Mouse (Mus musculus) gastrocnemius, postnatal 25 days (tissue): Measurements from ENCODE around the gene Ncor2. TPM values are rescaled to one million over a fixed set of nuclear protein-coding genes. Genes with fewer than 3 reads are reported as not detected.

Source experiments
- DNase-seq: peaks from one replicate; pipeline ENCODE4 v3.0.0; 2022
- total RNA-seq, 2 experiments: library from RNA; stranded (reverse); gene quantifications; 1 replicate in 1 of 2; 2 replicates in 1 of 2; pipeline ENCODE4 v1.2.3; 2021

The Ncor2 gene
- total RNA-seq, 2 experiments from 2014 or later: 92.7 to 108 TPM

DNA sequence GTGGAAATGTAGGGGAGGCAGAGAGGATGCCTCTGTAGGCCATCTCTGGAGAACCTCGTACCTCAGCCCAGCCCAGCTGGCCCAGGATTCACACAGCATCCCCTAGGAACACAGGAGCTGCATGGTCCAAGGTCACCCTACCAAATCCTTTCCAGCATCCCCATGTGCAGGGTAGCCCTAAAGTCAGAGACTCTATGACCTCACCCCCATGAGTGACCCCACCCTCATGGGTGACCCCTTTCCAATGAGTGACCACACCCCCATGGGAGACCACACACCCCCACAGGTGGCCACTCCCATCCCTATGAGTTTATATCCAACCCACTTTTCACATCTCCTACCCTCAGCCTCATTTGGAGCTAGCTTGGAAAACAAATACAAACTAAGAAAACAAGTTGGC lies 51.1 kb downstream of the Ncor2 start:
- DNase-seq: no peak

DNA sequence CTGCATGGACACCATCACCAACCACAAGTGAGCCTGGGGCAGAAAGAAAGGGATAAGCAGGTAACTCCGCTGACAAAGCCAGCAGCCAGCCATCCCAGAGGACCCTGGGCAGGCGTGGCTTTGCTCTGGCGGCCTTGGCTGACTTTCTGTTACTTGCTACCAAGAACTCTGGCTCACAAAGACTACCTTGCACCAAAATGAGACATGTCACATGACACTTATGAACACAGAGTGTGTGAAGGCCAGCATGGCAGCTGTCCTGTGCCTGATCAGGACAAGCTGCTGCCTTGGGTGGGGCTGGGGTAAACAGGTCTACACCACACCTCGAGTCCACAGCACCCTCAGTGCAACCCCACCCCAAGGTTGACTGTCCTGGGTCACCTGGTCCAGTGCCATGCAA lies 51.6 kb downstream of the Ncor2 start:
- no peak for DNase-seq

DNA sequence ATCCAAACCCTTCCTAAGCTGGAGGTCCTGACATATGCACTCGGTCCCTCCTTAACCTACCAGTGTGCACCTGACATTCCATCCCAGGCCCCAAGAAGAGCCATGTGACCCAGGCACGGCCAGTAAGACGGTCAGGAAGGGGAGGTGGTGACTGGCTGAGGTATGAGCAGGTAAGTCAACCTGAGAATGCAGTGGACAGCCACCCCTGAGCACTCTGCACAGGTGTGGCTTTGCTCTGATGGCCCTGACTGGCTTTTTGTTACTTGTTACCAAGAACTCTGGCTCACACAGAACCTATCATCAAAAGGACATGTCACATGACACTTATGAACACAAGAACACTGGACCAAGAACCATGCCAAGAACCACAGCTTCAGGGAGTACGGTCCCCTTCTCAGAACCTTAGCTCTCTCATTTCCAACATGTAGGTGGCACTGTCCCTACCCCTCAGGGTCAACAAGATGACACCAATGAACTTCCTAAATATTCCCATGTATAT lies 53.0 kb downstream of the Ncor2 start:
- no peak for DNase-seq

DNA sequence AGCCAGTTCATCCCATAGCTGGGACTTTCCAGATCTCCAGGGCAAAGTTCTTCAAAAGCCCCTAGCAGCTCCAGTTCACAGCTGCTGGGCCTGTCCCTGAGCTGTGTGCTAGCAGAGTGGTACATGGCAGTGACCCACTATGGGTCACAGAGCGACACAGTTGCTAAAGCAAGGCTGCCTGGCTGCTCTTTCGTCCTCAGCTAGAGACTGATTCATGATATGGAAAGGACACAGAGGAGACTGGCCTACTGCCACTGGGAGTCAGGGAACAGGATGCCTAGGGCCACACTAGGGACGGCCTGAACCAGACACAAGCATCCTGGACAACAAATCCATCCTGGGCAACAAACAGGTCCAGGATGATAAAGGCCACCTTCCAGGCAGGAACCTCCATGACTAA lies 53.8 kb downstream of the Ncor2 start:
- no peak for DNase-seq

DNA sequence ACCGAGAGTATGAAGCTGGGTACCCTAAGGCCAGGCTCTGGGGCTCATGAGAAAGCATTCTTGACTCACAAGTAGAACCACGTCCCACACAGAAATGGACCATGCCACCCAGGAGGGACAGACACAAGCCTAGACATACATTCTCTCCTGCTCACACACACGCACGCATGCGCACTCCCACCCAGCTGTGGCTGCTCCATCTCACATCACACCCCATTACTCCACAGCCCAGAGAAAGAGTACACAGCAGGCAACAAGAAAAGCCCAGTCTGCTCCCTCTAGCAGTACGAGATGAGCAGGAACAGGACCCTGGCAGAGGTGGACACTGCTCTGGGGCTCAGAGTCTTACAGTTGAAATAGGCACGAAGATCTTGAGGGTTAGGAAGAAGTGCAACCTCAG lies 55.0 kb downstream of the Ncor2 start:
- DNase-seq: no peak

DNA sequence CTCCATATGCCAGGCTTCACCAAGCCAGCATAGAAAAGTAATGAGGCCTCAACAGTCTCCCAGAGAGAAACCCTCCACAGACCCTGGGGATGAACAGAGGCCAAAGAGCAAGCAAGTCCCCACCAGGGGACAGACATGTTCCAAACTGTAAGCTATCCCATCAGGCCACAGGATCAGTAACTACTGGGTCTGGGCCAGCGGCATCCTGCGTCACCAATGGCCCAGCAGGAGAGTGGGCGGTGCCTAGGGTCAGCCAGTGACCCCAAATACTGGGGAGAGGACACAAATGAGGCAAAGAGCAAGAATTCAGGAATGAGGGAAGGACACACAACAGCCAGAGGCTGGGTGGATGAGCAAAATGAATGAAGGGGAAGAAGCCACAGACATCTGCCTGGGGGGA lies 55.8 kb downstream of the Ncor2 start:
- no peak for DNase-seq

DNA sequence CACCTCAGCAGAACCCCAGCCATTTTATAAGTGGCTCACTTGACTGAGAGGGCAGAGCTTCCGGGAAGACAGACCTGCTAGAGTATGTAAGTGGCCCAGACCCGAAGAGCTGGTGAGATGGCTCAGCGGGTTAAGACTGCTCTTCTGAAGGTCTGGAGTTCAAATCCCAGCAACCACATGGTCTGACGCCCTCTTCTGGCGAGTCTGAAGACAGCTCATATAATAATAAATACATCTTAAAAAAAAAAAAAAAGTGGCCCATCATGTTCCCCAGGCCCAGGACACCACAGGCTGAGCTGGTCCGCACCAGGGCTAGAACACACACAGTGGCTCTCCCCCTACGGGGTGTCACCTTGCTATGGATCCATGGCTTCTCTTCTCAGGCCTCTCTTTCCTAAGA lies 56.5 kb downstream of the Ncor2 start:
- no peak for DNase-seq

DNA sequence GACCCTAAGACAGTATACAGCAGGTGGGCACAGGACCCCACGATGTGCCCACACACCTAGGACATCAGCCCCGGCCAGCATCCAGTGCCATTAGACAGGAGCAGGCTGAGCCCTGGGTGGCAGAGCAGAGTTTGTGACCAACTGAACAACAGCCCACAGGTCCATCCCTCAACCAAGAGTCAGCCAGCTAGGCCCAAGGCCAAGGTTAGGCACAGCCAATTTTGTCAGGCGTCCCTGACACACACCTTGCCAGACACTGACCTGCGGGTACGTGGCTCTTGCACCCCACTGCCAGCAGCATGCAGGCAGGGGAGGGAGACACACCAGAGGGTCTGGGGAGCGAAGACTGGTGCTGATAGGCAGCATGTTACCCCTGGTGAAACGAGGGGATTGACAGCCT lies 57.0 kb downstream of the Ncor2 start:
- no peak for DNase-seq

DNA sequence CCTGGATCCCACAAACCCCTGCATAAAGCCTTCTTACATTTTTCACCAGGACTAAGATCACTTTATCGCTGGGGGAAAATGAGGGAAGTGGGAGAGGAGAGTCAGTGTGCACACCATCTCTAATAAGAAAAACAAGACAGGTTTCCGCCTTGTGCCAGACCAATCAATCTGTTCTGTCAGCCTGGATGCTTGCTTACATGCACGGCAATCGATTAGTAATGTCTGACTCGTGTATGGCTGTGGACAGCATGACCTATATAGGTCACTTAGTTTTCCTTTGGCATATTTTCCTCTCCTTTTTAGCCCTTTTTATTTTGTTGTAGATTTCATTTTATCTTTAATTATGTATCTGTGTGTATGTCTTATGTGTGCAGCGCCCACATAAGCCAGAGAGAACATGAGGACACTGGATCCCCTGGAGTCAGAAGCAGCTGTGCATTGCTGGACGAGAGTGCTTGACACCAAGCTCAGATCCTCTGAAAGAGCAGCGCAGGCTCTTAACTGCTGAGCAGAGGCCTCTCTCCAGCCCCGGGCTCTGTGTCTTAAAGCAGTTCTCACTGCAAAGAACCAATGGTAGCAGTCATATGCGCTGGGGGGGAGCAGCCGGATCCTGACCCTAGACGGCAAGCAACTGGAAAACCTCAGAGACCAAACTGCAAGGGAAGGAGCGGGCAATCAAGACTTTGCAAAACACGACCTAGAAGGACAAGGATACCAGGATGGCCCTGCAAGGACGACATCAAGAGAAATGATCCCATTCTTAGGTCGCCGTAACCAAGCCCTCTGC lies 58.3 kb downstream of the Ncor2 start:
- no peak for DNase-seq

DNA sequence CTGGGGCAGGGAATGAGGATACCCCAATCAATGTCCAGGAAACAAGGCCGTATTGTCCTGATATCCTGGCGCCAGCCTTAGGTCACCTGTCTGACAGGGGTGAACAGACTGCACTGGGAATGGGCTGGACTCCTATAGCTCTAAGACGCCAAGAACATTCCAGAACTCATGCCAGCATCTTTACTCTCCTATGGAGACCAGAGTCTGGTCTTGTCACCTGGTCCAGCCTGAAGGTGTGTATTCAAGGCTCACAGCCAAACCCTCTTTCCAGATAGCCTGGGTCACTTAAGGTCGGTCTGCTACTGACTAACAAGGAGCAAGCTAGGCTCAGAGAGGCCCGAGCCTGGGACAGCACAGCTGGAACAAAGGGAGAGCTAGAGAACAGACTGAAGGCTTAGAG lies 61.8 kb downstream of the Ncor2 start:
- no peak for DNase-seq

DNA sequence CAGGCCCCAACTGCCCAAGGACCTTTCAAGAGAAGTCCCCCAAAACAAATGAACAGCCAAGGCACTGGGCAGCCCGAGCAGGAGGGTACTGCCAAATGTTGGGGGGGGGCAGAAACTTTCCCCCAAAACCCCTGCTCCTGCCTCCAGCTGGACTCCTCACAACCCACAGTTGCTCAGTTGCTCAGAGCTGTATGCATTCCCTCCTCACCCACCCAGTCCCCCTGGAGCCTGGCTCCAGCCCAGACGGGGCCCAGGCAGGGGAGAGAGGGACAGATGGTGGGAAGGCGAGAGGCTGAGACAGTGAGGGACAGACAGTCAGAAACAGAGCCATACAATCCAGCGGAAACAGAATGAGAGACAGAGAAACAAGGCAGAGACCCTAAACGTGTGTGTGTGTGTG lies 66.0 kb downstream of the Ncor2 start:
- no peak for DNase-seq

DNA sequence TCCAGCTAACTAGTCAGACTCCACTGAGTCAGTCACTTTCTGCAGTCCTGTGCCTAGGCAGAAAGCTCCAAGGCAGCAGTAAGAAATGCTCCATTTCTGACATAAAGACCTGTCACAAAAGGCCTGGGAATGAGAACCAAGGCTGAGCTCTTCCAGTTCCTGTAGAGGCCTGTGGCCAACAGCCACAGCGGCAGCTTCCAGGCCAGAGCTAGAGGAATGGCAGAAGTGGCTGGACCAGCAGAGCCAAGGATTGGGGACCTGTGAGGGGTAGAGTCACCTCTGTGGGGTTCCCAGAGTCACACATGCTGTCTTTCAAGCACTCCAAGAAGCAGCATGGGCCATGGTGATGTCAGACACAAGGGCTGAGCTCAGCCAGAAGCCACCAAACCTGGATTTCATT lies 66.4 kb downstream of the Ncor2 start:
- no peak for DNase-seq

DNA sequence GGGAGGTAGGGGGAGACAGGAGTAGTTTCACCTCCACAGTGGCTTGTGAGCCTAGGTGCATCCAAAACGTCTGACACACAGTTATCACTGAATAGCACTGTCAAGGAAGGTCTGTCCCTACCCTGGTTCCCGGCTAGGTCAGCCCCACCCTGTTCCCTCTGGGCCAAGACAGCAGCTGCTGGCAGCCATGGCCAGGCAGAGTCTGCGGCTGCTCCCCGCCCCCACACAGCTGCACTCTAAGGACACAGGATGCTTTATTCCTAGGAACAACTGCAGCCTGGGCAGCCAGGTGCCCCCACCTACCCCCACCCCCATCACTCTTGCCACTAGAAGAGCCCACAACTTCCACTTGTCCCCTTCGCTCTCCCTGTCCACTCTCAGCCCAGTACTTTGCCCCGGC lies 67.9 kb downstream of the Ncor2 start:
- DNase-seq: peak; percentile 78

DNA sequence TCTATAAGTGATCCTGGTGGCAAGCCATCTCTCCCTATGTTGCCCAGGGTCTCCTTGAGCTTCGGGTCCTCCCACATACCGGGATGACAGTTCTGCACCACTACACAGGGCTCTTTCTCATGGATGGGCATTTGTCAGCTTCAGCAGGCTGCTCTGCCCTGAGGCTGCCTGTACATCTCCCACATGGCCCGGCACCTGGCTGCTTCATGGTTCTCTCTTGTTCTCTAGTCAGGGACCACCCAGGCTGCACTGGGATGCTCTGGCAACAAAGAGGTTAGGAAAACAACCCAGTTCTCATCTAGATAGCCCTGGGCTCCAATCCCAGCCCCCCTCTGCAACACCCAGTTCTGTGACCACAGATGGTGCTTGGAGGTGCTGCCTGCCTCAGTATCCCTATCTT lies 68.3 kb downstream of the Ncor2 start:
- no peak for DNase-seq

DNA sequence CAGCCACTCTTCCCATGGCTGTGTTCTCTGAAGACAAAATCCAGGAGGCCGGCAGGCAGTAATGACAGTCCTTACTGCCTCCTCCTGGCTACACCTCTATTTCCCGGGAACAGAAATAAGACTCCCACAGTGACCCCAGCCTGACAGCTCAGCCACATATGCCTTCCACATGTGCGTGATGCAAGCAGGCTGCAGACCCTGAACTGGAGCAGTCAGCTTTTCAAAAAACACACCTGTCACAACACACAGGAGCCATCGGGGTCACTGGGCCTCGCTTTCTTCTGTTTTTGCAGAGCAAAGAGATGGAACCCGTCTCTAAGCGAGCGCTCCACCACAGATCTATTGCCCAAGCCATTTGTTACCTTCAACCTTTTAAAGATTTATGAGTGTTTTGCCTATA lies 68.8 kb downstream of the Ncor2 start:
- no peak for DNase-seq

DNA sequence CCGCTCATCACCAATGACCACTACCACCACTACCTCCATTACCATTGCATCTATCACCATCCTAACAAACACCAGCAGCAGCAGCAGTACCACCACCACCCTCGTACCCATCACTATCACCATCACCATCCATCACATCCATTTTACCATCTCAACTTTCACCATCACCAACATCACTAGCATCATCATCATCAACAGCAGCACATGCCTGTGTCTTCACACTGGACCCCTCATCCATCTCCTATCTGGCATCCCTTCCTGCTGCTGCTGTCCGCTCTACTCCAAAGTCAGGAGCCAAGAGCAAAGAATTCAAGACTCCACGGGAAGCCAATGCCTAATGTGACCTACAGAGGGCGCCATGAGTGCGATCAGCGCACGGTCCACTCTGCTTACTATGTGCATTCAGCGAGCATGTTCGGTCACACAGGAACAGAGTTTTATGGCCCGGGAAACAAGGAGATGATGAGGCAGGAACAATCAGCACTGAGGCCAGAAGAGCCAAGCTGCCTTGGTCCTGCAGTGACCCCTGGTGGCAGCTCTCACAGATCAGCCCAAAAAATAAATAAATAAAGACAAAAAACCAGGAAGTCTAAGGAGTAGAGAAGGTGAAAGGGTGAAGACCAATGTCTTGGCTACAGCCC lies 71.9 kb downstream of the Ncor2 start:
- peak; percentile 59 for DNase-seq

DNA sequence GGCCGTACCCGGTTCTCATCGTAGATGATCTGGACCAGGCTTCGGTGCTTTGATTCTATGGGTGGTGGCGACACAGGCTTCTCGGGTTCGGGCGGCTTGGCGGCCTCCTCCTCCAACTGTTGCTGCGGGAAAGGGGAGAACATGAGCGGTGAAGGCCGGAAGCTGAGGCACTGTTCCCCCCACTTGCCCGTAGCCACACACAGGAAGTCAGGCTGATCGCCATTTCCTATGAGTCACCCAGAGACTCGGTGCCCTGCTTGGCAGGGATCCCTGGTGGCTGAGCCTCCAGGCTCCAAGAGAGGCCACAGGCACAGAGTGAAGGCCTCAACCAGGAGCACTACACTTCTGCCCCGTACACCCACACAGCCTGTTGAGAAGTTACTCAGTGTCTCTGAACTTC lies 72.8 kb downstream of the Ncor2 start:
- DNase-seq: peak; percentile 59

DNA sequence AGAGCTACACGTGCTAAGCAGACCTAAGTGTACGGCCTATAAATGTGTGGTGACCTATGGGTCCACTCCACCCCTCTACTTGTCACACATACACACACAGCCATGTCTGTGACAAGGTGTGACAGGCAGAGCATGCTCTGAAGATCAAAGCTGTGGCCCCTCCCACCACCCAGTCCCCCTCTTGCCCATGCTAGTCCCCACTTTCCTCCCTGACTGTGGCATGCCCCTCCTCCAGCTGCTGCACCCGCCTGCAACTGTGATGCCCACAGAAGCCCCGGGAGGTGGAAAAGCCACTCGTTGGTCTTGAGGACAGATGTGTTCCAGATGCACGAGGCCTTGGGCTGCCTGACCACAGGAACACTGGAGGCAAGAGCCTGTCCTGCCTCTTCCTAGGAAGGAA lies 74.2 kb downstream of the Ncor2 start:
- DNase-seq: no peak

DNA sequence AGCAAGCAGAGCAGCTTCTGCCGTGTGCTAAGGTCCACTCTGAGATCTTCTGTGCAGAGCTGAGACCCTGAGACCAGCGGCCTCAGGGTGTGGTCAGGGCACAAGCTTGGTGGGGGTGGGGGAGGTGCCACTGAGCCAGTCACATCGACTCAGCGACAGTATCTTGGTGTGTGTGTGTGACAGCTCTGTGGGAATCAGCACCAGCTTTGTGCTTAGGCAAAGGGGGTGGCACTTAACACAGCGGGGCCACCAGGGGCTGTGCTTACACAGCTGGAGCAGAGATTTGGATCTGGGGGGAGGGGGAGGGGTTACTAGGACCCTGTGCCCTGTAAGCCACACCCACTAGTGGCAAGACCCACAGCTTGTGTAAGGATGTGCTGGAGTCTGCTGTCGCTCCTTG lies 75.6 kb downstream of the Ncor2 start:
- DNase-seq: no peak

DNA sequence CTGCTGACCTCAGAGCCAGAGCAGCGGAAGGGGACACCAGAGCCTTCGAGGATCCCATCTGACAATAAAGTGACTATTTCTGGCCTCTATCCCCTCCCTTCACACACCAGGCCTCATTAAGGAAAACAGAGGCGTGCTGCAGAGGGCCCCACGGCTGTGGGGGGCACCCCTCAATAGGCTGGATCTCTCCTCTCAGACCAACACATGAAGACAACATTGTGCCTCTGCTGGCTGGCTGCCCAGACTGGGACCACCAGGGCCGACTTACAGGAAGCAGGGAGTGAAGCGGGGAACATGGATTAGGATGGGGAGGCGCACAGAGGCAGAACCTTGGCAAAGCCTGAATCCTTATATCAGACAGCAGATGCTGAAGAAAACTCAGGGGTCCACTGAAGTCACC lies 76.1 kb downstream of the Ncor2 start:
- DNase-seq: no peak

DNA sequence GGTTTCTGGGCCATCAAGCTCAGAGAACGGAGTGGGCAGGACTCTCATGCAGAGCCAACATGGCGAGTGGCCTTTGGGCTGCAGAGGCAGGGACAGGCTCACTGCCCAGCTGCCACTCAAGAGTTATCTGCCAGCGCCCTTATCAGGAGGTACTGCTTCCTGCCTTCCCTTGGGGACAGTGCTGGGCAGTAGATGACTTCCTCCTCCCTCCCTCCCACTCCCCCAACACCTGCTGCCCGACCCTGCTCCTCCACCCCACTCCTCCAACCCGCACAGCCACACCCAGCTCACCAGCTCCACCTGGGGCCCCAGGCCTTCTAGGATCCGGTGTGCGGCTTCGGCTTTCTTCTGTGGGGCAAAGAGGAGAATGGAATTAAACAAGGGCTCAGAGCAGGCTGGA lies 76.7 kb downstream of the Ncor2 start:
- DNase-seq: no peak

DNA sequence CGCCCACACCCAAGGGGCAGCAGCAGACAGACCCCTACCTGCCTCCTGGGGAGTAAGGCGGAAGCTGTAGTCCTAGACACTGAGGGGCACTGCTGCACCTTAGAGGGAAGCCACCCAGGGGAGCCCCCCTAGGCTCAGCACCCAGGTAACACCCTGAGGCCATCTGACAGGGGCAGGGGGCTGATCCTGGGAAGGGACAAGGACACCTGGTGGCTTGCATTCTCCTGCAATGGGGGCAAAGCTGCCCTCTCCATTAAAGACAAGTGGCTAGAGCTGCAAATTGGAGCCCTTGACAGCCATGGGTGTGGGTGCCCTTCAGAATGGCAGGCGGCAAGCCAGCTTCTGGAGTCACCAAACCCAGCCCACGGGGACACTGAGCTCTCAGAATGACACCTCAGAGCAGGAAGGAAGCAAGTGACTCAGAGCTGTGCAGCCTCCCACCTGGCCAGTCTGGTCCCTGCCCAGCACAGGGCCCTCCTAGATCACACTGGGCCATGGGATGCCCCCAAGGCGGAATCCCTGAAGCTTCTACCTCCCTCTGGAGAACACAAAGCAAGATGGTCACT lies 79.2 kb downstream of the Ncor2 start:
- no peak for DNase-seq

DNA sequence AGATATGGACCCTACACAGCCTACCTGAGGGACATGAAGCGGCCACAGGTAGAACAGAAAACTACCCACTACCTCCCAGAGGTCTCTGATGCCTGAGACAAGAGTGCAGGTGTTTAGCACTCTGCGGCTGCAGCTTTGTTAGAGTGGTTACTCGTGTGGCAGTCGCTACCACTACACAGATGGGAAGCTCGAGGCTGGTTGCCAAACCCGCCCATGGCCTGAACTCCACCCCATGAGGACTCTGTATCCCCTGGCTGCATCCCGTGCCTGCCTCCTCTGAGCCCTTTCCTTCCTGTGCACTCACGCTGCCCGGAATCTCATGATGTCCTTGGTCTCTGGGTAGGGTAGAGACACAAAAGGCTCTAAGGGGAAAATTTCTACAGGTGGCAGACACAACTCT lies 80.3 kb downstream of the Ncor2 start:
- no peak for DNase-seq

DNA sequence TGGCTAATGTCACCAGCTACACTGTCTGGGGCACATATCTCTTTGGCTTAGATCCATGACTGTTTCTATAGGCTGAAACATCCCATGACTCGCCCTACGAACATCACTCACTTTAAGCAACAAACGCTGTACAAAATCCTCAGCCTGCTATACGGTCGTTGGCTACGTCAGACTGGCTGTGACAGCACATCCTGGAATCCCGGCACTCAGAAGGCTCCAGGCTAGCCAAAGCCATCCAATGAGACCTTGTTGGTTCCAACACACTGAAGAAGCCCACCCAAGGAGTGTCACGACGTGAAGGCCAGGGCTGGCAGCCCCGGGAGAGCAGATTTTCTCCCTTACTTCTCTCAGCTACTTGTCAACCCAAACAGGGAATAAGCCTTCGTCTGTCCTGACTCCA lies 82.7 kb downstream of the Ncor2 start:
- DNase-seq: no peak
